Mouse (Mus musculus) liver, postnatal 0 days (tissue): ENCODE measurements around the gene Porcn. TPM values are rescaled to one million over a fixed set of nuclear protein-coding genes. Genes with fewer than 3 reads are reported as not detected.

Experiments
- ATAC-seq: fragments of 200-750 bp; cut with Nextera tagmentation; 2 replicates; pipeline ENCODE4 v1.8.0; 2017; ENCODE audit warnings: mild to moderate bottlenecking, moderate library complexity
- DNase-seq: peaks from one replicate; pipeline ENCODE4 v3.0.0-alpha.2; 2016
- H3K27ac ChIP-seq: fragments of 300-500 bp; sonication (generic); 2 replicates; pipeline ENCODE4 v1.5.1; 2014; ENCODE audit warnings: antibody characterized with exemption, moderate library complexity, mild to moderate bottlenecking, low read depth
- H3K27me3 ChIP-seq: fragments of 300-500 bp; sonication (generic); 2 replicates; pipeline ENCODE4 v1.6.1; 2014; ENCODE audit warnings: low read length, control low read depth, mixed read lengths; ENCODE audit not compliant: insufficient read depth
- H3K36me3 ChIP-seq: fragments of 300-500 bp; sonication (generic); replicated peaks from 2 replicates; pipeline ENCODE4 v1.6.1; 2014; ENCODE audit warnings: mild to moderate bottlenecking, control low read depth, low read length, moderate library complexity, mixed read lengths; ENCODE audit not compliant: insufficient read depth
- H3K4me1 ChIP-seq: fragments of 300-500 bp; sonication (generic); 2 replicates; pipeline ENCODE4 v1.6.1; 2014; ENCODE audit warnings: antibody characterized with exemption, mild to moderate bottlenecking, control low read depth; ENCODE audit not compliant: insufficient read depth
- H3K4me2 ChIP-seq: fragments of 300-500 bp; sonication (generic); 2 replicates; pipeline ENCODE4 v1.6.1; 2014; ENCODE audit warnings: low read depth, mild to moderate bottlenecking, low read length, moderate library complexity, mixed read lengths
- H3K4me3 ChIP-seq: fragments of 300-500 bp; sonication (generic); 2 replicates; pipeline ENCODE4 v1.5.1; 2014; ENCODE audit warnings: low read depth, low read length
- H3K9ac ChIP-seq: fragments of 300-500 bp; sonication (generic); replicated peaks from 2 replicates; pipeline ENCODE4 v1.6.1; 2014; ENCODE audit warnings: mild to moderate bottlenecking, moderate library complexity
- H3K9me3 ChIP-seq: fragments of 300-500 bp; sonication (generic); 2 replicates; pipeline ENCODE4 v1.6.1; 2016; ENCODE audit warnings: mild to moderate bottlenecking, control low read depth, low read length, mixed read lengths
- CTCF ChIP-seq: sonication (generic); IDR thresholded peaks from 2 replicates; pipeline ENCODE4 v1.5.1; 2016; ENCODE audit warnings: antibody characterized with exemption, low read depth
- EP300 ChIP-seq: IDR thresholded peaks from 2 replicates; pipeline ENCODE4 v1.6.1; 2016; ENCODE audit warnings: antibody characterized with exemption, low read depth, mild to moderate bottlenecking
- WGBS: fragments of 180-500 bp; shearing (Covaris S2); extraction: QIAGEN DNeasy Blood & Tissue Kit; methylation state at CpG from one replicate; pipeline ENCODE4 v1.1.7; 2014; ENCODE audit not compliant: insufficient replicate concordance; 5-methylcytosine and 5-hydroxymethylcytosine counted together
- polyA plus RNA-seq: library from polyadenylated mRNA; unstranded; fragments of >200 nt; fragmentation: Nextera tagmentation; extraction: Ambion mirVana; gene quantifications from 2 replicates; pipeline ENCODE4 v1.2.1, GENCODE M21; 2015

Gene Porcn
- polyA plus RNA-seq, 1 experiment from 2014 or later, result 1.5 TPM

DNA sequence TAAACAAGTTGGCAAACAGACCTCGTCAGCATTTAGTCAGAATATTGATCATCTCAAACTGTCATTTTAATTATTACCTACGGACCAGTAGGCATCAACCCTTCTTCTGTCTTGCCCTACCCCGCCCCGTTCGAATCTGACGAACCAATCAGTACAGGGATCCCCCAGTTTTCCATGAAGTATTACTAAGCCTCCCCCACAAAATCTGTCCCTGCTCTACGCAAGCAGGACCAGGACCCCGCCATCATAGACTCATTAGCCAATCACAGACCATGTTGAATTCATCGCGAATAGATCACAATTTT, 13.0 kb downstream of the Porcn start, which contains the start of gene Ebp:
Gene Ebp (minus strand): TSS at position 94 of the 305 bp plus-strand sequence.
- peak; percentile 30 for DNase-seq
- Histone ChIP-seq H3K4me2 (peak within 1 kb of the TSS; percentile 80), H3K9ac (peak within 1 kb of the TSS; percentile 79), H3K27me3 (no peaks in the 10 kb centered on the region), H3K4me3 (peak within 1 kb of the TSS; percentile 76), H3K9me3 (no peaks in the 10 kb centered on the region), H3K4me1 (no peaks in the 10 kb centered on the region), H3K27ac (peak within 1 kb of the TSS; percentile 90), H3K36me3 (no peaks in the 10 kb centered on the region)
- 30% methylated on average over 10 of the region's 10 CpGs for WGBS
- peak; percentile 72 for ATAC-seq
- TF ChIP-seq CTCF (no peak), EP300 (no peak)

GRCm38 (mm10) chrX:8192640-8193418, 13.5 kb downstream of the Porcn start:
- H3K27me3 ChIP-seq, result no peaks in the 10 kb centered on the region
- TF ChIP-seq CTCF (no peak), EP300 (no peak)
- DNase-seq (peak; percentile 84), ATAC-seq (peak; percentile 97)
- H3K4me2 ChIP-seq, result peak overlapping the region; percentile 80
- H3K27ac ChIP-seq, result peak overlapping the region; percentile 90
- no peaks in the 10 kb centered on the region for H3K4me1 ChIP-seq
- peak overlapping the region; percentile 79 for H3K9ac ChIP-seq
- 20% methylated on average over 38 of the region's 38 CpGs for WGBS
- H3K9me3 ChIP-seq, result no peaks in the 10 kb centered on the region
- H3K36me3 ChIP-seq, result no peaks in the 10 kb centered on the region
- H3K4me3 ChIP-seq, result peak overlapping the region; percentile 76

DNA sequence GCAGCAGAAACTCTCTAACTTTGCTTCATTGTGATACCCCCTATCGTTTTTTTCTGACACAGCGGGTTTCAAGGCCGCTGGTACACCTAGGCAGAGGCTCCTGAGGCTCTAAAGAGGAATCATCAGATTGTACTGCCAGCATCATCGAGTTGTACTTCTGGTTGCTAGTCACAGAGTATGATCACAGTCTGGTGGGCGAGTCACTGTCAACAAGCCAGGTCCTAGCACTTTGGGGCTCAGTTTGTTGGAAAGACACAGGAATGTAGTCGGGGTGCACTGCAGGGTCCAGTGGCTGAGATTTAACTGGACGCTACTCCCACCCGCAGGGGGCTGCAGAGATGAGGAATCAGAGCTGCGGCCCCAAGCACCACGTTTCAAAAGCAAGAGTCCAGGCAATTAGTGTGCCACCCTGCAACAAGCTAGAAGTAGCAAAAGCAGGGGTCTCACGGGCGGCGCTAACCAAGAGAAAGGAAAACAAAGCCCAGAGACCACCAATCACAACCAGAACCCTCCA, 14.1 kb downstream of the Porcn start:
- TF ChIP-seq CTCF (0 out of 2 replicates have a peak, but pooled peaks have one; percentile 9), EP300 (no peak)
- Histone ChIP-seq H3K27me3 (no peaks in the 10 kb centered on the region), H3K4me1 (no peaks in the 10 kb centered on the region), H3K27ac (peak overlapping the region; percentile 90), H3K4me3 (peak overlapping the region; percentile 76), H3K9ac (peak overlapping the region; percentile 79), H3K4me2 (peak overlapping the region; percentile 80), H3K36me3 (no peaks in the 10 kb centered on the region), H3K9me3 (no peaks in the 10 kb centered on the region)
- 10% methylated on average over 13 of the region's 13 CpGs for WGBS
- ATAC-seq (no peak), DNase-seq (no peak)

DNA sequence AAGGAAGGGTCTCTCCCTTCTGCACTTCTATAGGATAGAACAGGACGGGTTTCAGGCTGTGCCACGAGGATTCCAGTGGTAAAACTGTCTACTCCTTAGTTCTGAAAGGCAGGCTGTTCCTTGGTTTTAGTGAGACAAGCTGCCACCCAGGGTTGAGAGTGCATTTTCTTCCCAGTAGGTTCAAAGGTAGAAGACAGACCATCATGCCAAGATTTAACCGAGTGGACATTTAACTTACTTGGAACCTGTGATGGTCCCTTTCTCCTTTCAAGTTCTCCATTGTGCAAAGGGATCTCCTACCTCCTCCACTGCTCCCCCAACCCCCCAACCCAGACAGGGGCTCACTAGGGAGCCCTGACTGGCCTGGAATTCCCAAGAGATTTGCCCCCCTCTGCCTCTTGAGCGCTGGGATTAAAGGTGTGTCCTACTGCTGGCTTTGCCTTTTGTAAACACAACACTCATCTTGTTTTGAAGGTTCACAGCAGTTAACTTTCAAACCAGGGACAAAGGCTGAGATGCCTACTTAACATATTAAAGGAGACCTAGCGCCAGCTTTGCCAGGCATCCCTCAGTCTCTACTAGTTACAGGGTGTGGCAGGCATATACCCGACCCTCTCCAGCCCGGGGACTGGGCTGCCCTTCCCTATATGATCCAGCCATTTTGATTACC, 23.3 kb downstream of the Porcn start:
- Histone ChIP-seq H3K9ac (no peak overlapping the region), H3K4me2 (no peak overlapping the region), H3K36me3 (0 out of 2 replicates have a peak, but pooled peaks cover 3% of the 10 kb centered on the region), H3K4me3 (no peak overlapping the region), H3K9me3 (no peaks in the 10 kb centered on the region), H3K27me3 (no peaks in the 10 kb centered on the region), H3K27ac (no peak overlapping the region), H3K4me1 (no peaks in the 10 kb centered on the region)
- 19% methylated on average over 7 of the region's 7 CpGs for WGBS
- ATAC-seq (no peak), DNase-seq (no peak)
- no peak for TF ChIP-seq CTCF
- no peak for TF ChIP-seq EP300

DNA sequence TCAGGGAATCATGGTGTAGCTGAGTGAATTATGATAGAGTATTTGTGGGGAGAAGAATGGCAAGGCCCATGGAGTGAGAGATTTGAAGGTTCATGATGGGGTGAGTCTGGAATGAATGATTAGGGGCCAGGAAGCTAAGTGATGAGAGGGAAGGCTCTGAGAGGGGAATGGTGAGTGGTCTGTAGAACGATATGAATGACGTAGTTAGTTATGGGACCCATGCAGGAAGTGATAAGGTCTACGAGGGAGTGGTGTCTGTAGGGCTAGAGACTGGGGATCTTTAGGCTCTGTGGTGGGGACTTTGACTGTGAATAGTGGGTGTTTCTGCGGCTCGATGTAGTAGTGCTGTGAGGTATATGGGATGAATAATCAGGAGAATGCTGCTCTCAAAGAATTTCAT, 26.7 kb downstream of the Porcn start:
- Histone ChIP-seq H3K27ac (no peak overlapping the region), H3K9me3 (no peaks in the 10 kb centered on the region), H3K36me3 (no peaks in the 10 kb centered on the region), H3K4me2 (no peak overlapping the region), H3K4me1 (peaks cover 4% of the 10 kb centered on the region; the same call in 1 of the 2 replicates), H3K4me3 (no peak overlapping the region), H3K9ac (no peak overlapping the region), H3K27me3 (no peaks in the 10 kb centered on the region)
- TF ChIP-seq CTCF (no peak), EP300 (no peak)
- WGBS, result 50% methylated on average over 5 of the region's 5 CpGs
- DNase-seq, result no peak
- no peak for ATAC-seq

DNA sequence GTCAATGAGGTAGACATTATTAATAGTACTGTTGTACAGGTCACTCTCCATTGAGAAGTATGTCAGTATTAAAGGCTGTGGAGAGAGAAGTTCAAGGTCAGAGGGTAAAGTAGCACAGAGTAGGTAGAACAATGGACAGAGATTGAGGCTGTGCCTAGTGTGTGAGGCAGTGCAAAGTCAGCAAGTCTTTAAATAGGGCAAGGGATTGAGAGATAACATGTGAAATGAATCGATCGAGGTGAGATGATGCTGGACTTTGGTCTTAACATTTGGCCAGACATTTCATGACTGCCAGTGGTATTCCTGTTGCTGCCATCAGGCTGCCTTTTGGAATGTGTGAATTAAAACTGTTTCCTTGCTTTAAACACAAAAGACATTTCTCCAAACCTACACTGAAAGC, 27.5 kb downstream of the Porcn start:
- ATAC-seq, result no peak
- H3K27ac ChIP-seq, result no peak overlapping the region
- H3K36me3 ChIP-seq, result no peaks in the 10 kb centered on the region
- H3K27me3 ChIP-seq, result no peaks in the 10 kb centered on the region
- no peak overlapping the region for H3K4me2 ChIP-seq
- WGBS, result 69% methylated on average over 2 of the region's 2 CpGs
- peaks cover 4% of the 10 kb centered on the region; the same call in 1 of the 2 replicates for H3K4me1 ChIP-seq
- no peak overlapping the region for H3K9ac ChIP-seq
- H3K9me3 ChIP-seq, result no peaks in the 10 kb centered on the region
- no peak for DNase-seq
- H3K4me3 ChIP-seq, result no peak overlapping the region
- no peak for TF ChIP-seq EP300
- TF ChIP-seq CTCF, result no peak
